Mouse (Mus musculus) ES-CJ7 (cell line): ENCODE data around the gene Itpkc.
A peak's percentile ranks its signal among the peaks of the same experiment; 100 is the strongest.

Experiments
- DNase-seq: peaks from one replicate; pipeline ENCODE4 v3.0.0; 2011; ENCODE audit warnings: low read depth, low spot score

Gene Itpkc

DNA sequence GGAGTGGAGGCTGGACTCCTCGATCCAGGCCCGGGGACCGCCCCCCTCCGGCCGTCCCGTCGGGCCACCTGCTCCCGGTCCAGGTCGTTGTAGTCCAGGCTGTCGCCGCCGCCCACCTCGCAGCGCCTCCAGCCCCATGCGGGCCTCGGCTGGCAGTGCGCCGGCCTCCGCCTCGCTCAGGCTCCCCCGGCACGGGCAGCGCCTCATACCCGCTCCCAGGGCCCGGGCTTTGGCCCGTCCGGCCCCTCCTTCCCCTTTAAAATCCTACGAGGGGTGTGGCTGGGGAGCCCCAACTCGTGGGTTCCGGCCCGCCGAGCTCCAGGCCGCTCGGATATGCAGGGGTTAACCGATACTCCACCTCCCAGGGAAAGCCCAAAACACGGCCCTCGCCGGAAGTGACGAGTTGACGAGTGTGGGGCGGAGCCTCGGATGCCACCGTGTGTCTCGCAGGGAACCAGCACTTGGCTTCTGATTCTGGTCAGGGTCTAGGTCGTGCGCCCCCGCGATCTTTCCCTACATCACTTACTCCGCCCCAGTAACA, at the start of gene Itpkc:
TSS of gene Itpkc (minus strand) at position 381 of the 541 bp plus-strand sequence.
- DNase-seq: peak; percentile 97

DNA sequence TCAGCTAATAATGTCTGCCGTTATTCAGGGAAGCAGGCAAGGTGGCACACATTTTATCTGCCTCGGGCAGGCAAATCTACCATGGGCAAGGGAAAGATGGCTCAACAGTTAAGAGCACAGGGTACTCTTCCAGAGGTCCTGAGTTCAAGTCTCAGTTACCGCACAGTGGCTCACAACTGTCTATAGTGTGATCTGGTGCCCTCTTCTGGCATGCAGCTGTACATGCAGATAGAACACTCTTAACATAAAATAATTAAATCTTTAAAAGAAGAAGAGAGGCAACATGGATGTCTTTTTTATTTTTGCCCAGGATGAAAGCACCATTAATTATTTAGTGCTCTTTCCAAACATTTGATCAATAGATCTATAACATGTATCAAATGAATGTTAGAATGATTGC, 48.7 kb upstream of the Itpkc start:
- DNase-seq: peak; percentile 46

DNA sequence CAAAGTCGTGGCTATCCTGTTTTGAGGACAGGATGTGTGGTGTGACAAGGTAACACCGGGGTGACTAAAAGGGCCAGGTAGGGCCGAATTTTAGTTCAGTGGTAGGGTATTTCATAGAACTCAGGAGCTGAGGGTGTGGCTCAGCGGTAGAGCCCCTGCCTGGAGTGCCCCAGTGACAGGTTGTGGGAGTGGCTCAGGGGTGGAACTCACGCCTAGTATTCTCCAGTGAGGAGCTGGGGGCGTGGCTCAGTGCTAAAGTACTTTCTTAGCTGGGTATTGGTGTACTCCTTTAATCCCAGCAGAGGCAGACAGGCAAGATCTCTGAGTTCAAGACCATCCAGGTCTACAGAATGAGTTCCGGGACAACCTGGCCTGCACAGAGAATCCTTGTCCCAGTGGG, 47.6 kb upstream of the Itpkc start:
- DNase-seq: peak; percentile 79

DNA sequence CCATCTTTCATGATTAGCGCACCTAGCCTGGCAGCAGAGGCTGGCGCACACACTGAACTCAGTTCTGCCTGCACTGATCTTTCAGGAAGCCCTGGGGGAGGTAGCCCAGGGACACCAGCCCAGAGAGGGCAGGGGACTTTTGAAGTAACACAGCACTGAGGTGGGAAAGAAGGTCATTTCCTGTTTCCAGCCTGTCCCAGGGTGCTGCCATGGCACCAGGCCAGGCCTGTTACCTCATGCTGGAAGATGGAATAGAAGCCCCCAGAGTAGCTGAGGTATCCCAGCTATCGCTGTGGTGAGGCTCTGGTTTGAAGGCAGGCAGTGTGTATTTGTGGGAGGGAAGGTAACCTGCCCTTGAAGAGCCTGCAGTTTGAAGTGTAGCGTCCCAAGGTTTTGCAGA, 46.5 kb upstream of the Itpkc start:
- no peak for DNase-seq

DNA sequence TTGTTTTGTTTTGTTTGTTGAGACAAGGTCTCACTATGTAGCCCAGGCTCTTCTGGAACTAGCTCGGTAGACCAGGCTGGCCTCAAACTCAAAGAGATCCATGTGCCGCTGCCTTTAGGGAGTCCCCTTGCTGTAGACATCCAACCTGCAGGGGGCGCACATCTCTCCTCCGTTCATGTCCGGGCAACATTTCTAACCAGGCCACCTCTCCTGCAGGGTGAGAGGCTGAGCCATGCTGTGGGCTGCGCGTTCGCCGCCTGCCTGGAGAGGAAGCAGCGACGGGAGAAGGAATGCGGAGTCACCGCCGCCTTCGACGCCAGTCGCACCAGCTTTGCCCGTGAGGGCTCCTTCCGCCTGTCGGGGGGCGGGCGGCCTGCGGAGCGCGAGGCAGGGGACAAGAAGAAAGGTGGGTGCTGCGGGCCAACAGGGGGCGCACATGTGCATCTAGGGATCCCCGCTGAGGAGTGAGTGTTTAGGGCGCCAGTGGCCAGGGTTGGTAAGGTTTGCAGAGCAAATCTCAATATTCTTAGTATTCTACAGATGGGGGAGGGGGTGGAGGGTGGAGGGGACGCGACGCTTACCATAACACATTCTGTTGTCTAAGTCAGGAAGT, 45.4 kb upstream of the Itpkc start:
- DNase-seq: peak; percentile 95

DNA sequence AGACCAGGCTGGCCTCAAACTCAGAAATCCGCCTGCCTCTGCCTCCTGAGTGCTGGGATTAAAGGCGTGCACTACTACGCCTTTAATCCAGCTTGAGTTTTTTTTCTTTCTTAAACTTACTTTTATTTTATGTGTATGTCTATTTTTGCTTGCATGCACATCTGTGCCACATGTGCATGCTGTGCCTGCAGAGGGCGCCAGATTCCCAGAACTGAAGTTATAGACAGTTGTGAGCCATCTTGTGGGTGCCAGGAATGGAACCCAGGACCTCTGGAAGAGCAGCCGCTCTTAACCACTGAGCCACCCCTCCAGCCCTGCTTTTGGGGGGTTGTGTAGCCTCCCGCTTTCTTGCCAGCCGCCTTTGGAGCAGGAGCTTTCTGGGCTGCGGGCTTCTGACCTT, 43.0 kb upstream of the Itpkc start:
- DNase-seq: peak; percentile 48

DNA sequence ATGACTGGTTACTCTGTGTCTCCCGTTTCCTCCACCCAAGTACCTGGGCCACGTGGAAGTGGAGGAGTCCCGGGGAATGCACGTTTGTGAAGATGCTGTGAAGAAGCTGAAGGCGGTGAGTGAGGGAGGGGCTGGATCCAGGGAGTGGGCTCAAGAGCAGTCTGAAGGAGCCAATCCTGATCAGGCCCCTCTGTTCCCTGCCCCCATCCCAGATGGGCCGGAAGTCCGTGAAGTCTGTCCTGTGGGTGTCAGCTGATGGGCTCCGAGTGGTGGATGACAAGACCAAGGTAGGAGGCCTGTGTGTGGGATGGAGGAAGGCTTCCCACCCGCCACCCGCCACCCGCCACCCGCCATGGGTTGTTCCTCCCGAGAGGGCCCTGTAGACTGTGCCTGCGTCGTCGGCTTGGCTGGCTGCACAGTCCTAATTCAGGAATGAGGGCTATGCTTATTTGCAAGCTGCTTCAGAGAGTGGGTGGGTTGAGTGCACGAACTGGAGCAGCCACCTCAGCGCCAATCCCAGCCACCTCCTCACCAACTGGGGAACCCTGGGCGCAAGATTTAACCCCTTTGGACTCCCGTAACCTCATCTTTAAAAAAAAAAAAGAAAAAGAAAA, 38.2 kb upstream of the Itpkc start:
- DNase-seq: peak; percentile 64

DNA sequence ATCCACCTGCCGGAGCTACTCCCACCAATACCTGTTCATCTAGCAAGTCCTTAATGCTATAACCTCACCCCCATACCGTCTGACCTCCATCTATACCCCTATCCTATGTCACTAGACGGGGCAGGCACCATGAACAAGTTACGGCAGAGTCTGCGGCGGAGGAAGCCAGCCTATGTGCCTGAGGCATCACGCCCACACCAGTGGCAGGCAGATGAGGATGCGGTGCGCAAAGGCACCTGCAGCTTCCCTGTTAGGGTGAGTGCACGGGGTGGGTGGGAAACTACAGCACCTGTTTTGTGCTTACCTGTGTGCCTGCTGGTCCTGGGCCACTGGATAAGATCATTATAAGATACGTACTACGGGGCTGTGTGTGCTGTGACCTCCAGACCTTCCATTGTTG, 36.3 kb upstream of the Itpkc start:
- no peak for DNase-seq

DNA sequence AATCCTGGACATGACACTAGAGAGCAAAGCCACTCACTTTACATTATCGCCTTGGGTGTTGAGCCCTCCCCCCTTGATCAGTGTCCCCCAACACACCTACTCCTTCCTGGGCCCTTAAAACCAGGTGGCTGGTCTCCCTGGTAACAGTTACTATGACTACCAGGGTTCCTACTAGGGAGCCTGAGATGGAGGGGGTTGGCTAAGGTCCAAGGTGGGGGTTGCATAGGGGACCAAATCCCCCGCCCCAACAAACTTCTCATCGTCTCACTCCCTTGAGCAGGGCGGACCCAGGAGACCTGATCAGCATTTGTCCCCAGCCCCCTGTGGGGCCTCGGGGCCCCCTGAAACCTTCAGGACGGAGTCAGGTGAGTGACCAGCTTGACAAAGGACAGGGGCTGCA, 33.4 kb upstream of the Itpkc start:
- DNase-seq: no peak

DNA sequence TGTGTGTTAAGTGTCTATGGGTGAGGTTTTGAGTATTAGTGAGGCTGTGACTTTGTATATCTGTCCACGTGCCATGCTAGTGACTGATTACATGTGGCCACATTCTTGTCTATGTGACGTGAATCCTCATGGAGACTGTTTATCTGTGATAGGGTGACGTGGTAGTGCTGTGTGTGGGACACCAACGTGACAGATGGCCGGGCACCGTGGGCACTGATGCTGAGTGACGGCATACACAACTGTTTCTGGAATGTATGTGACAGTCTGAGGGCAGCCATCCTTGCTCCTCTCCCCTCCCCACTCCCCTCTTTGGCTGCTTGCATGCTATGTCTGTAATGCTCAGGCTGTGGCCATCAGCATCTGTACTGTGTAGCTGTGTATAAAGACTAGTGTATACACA, 32.4 kb upstream of the Itpkc start:
- DNase-seq: no peak

DNA sequence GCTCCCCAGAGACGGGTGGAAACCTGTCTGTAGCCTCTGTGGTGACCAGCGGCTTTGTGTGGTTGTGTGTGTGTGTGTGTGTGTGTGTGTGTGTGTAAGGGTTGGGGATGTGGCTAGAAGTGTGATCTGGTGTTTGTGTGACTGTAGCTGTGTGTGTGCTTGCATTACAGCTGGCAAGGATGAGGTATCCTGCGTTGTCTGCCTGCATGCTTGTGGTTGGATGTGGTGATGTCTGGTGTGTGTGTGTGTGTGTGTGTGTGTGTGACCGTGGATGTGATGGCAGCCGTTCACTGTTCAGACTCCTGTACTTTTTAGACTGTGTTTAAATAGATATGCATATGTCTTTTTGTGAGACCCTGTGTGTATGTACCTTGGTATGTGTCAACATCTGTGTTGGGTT, 31.3 kb upstream of the Itpkc start:
- no peak for DNase-seq

DNA sequence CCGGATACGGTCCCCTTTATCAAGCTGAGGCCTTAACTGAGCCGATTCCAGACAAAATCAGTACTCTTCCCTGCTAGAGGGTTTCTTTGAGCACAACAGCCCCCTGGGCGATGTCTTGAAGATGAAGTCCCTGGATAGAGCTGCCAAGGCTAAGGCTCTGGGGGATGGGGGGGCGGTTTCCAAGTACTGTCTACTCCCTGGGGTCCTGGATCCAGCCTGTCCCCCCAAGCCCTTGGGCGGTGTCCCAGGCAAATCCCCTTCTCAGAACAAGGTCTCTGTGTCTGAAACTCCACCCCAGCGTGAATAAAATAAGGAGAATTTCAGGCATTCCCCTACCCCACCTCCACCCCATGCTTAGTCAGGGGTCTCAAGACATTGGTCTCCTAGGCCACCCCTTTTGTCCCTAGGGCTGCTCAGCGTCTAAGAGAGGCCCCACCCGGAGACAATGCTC, 30.8 kb upstream of the Itpkc start:
- no peak for DNase-seq

DNA sequence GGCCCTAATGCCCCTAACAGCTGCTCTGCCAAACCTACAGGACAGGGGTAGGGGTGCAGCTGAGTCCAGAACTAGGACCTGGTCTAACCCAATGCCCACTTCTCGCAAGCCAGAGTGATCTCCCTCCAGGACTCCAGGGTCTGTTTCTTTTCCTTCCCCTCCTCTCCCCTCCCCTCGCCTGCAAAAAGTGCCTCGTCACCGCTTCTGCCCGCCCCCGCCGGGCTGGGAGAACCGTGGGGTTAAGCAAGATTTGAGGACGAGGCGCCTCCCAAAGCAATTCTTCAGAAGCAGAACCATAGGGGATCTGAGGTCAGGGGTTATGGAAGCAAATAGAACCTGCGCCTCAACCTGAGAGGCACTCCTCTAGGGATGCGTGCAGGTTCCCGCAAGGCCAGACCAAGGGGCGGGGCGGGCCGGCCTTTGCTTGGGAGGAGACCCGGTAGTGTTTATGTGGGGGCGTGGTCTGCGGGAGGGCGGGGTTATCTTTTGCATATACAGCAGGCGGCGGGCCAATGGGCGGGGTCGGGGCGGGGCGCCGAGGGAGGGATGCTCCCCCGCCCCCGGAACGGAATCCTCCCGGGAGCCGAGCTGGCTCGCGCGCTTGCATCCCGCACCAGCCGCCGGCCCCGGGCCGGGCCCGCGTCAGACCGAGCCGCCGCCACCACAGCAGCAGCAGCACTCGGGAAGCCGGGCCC, 29.9 kb upstream of the Itpkc start, which contains the start of gene Numbl:
TSS of gene Numbl (plus strand) at position 229 of the 695 bp plus-strand sequence.
- peak; percentile 93 for DNase-seq

DNA sequence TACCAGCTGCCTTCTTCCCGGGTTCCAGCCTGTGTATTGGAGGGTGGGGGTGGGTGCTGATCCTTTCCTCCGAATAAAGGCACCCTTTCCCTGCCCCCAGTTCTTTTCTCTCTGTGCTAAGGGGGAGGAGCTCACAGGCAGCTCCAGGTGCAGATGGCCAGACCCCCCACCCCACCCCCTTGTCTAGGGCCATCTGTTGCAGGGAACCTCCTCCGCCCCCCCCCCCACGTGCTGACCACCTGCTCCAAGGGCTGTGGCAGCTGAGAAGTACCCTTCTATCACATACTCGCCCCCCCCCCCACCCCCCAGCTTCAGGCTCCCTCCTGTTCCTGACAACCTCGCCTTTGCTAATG, 29.4 kb upstream of the Itpkc start:
- DNase-seq: no peak

DNA sequence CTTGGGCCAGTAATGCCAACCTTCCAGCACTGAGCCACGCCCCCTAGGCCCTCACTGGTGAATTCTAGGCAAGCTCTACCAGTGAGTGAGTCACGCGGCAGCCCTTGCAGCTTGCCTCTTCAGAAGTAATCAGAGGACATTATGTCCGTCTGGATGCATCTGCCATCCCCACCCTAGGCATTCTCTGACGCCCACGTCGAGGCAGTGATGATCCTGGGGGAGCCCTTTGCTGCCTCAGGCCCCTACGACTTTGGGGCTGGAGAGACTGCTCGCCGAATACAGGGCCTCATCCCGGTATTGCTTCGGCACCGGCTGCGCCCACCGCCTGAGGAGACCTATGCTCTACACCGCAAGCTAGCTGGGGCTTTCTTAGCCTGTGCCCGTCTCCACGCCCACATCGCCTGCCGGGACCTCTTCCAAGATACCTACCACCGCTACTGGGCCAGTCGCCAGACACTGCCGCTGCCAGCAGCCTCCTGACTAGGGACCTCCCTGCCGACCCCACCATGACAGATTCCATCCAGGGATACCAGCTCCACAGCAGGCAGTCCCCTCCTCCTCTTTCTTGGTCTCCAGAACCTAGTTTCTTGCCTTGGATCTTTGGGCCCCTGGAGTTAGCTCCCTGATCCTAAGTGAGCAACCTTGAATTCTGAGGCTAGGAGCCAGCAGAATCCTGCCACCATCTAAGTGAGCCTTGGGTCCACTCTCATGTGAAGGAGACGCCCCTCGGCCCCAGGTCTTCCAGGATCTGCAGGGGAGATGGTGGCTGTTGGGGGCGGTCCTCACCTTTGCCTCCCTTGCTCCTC, 28.8 kb upstream of the Itpkc start:
- no peak for DNase-seq

DNA sequence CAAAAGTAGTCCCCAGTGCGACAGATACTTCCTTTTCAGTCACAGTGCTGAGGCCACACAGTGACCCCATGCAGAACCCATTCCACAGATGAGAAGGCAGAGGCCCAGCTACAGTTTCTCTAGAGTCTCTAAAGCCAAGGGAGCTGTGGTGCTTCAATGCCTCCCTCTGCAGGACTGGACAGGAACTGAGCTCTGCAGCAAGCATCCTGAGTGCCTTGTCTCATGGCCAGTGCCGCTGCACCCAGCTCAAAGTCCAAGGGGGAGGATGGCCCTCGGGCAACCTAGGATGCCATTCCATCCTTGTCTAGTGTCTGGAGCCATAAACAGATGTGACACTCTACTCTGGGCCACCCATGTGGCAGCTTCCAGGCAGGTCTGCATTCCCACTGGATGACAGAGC, 27.3 kb upstream of the Itpkc start:
- DNase-seq: peak; percentile 50

DNA sequence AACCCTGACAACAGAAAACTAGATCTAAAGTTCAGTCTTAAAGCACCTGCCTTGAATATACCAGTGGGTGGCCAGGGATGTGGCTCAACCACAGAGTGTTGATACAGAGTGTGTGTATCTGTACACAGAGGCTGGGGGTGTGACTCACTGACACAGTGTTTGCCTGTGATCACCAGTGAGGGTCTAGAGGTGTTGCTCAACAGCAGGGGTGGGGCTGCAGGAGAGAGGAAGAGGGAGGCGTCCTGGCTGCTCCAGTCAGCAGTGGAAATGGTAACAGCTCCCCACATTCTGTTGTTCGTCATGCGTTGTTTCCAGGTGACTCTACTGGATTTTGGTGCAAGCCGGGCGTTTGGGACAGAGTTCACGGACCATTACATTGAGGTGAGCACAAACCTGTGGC, 23.5 kb upstream of the Itpkc start:
- no peak for DNase-seq

DNA sequence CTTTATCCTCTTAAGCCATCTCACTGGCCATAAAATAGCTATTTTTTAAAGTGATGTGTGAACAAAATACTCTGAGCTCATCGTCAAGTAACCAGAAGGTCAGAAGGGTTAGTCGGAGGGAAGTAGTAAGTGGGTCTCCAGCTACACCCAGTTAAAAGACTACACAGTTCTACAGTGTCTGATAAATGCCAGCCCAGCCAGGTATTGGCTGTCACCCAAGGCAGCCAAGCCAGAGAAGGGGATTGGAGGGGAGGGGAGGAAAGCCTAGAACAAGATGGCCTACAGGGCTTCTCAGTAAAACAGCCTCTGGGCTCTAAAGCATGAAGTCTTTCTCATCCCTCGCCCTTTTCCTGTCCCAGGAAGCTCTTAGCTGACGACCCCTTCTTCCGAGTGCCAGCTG, 21.5 kb upstream of the Itpkc start:
- DNase-seq: no peak

DNA sequence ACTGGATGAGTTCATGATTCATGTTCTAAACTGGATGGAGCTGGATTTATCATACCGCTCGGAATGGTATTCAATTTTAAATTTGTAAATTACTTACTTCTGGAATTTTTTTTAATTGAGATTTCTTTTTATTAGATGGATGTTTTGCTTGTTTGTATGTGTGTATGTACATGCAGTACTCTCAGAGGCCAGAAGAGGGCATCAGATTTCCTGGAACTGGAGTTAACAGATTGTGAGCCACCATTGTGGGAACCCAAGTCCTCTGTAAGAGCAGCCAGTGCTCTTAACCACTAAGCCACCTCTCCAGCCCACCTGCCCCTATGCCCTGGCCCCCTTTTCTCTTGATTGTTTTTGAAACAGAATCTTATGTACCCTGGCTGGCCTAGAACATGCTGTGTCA, 20.7 kb upstream of the Itpkc start:
- DNase-seq: peak; percentile 85

DNA sequence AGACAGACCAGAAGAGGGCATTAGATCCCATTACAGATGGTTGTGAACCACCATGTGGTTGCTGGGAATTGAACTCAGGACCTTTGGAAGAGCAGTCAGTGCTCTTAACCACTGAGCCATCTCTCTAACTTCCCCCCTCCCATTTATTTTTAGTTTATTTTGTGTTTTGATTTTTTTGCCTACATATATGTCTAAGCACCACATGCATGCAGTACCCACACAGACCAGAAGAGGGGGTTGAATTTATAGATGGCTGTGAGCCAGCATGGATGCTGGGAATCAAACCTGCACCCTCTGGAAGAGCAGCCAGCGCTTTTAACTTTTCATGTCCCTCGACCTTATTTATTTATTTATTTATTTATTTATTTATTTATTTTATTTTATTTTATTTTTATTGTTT, 15.6 kb upstream of the Itpkc start:
- peak; percentile 60 for DNase-seq

DNA sequence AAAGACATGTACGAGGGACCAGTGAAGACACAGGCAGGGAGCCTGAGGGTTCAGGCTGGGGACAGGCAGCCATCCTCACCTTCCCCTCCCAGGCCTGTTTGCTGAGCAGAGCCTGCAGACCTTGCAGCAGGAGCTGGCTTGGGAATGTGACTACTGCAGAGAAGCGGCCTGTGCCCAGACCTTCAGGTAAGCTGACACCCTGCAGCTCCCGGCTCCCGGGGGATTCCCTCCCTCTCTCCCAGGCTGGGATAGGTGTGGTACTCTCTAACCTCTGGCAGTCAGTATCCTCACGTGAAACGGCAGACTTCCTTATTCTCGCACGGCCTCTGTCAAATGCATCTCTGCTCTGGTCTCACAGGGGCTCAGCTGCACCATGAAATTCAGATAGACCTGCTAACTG, 14.8 kb upstream of the Itpkc start:
- DNase-seq: peak; percentile 59

DNA sequence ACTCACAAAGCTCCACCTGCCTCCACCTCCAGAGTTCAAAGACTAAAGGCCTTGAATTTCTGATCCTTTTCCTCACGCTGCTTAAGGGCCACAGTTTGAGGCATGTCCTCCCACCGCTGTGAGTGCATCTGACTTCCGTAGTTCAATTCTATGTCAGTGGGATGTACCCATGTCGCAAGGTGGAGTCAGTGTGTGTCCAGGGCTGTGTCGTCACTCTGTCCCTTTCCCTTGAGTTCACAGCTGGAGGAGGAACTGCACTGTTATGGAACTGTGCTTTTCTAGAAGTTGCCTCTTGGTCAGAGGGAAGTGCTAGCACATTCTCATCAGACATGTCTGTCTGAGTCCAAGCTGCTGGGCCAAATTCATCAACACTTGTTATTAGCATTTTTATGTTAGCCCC, 10.1 kb upstream of the Itpkc start:
- DNase-seq: no peak
